Mouse (Mus musculus) kidney, embryonic 14.5 days (tissue): ENCODE results near the gene Rsph4a. TPM values are rescaled to one million over a fixed set of nuclear protein-coding genes. Genes with fewer than 3 reads are reported as not detected.

ENCODE experiments used
- ATAC-seq: fragments of 200-750 bp; cut with Nextera tagmentation; 2 replicates; pipeline ENCODE4 v1.8.0; 2017; ENCODE audit warnings: moderate number of reproducible peaks, mild to moderate bottlenecking, moderate TSS enrichment, moderate library complexity; ENCODE audit not compliant: low FRiP score, low TSS enrichment
- H3K27ac ChIP-seq: fragments of 300-500 bp; sonication (generic); 2 replicates; pipeline ENCODE4 v1.5.1; 2014; ENCODE audit warnings: low read depth, mild to moderate bottlenecking, low read length, moderate library complexity, mixed read lengths
- H3K27me3 ChIP-seq: fragments of 300-500 bp; sonication (generic); 2 replicates; pipeline ENCODE4 v1.6.1; 2014; ENCODE audit warnings: mild to moderate bottlenecking, low read length; ENCODE audit not compliant: control insufficient read depth, insufficient read depth
- H3K36me3 ChIP-seq: fragments of 300-500 bp; sonication (generic); 2 replicates; pipeline ENCODE4 v1.6.1; 2014; ENCODE audit warnings: low read length, mixed read lengths; ENCODE audit not compliant: control insufficient read depth, insufficient read depth
- H3K4me1 ChIP-seq: fragments of 300-500 bp; sonication (generic); 2 replicates; pipeline ENCODE4 v1.6.1; 2014; ENCODE audit warnings: low read length, mixed read lengths; ENCODE audit not compliant: control insufficient read depth, insufficient read depth
- H3K4me2 ChIP-seq: fragments of 300-500 bp; sonication (generic); replicated peaks from 2 replicates; pipeline ENCODE4 v1.6.1; 2014; ENCODE audit warnings: low read depth, mild to moderate bottlenecking, low read length
- H3K4me3 ChIP-seq: fragments of 300-500 bp; sonication (generic); 2 replicates; pipeline ENCODE4 v1.5.1; 2014; ENCODE audit warnings: mild to moderate bottlenecking, low read length
- H3K9ac ChIP-seq: fragments of 300-500 bp; sonication (generic); 2 replicates; pipeline ENCODE4 v1.6.1; 2014; ENCODE audit warnings: low read depth, mild to moderate bottlenecking, low read length, moderate library complexity
- H3K9me3 ChIP-seq: fragments of 300-500 bp; sonication (generic); 2 replicates; pipeline ENCODE4 v1.6.1; 2016; ENCODE audit warnings: low read length; ENCODE audit not compliant: control insufficient read depth
- WGBS: fragments of 180-500 bp; shearing (Covaris S2); extraction: QIAGEN DNeasy Blood & Tissue Kit; methylation state at CpG from one replicate; pipeline ENCODE4 v1.1.7; 2014; 5-methylcytosine and 5-hydroxymethylcytosine counted together
- polyA plus RNA-seq: library from polyadenylated mRNA; unstranded; fragments of >200 nt; fragmentation: Nextera tagmentation; extraction: Ambion mirVana; gene quantifications from 2 replicates; pipeline ENCODE4 v1.2.1, GENCODE M21; 2014

Gene Rsph4a
- polyA plus RNA-seq, 1 experiment from 2014 or later = not detected

DNA sequence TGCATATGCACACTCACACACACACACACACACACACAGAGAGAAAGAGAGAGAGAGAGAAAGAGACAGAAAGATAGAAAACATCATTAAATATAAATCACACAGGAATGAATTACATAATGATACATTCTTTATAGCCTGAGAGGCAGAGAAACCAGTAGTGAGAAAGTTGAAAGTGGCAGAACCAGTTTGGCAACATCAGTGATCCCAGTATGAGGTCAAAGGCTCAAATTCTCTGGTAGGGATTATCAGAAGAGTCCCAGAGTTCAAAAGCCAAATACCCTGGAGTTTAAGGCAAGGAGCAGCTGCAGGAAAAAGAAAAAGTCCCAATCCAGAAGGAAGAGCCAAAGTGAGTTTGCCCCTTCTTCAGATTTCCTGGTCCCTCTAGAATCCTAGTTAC lies 35.8 kb downstream of the Rsph4a start:
- Histone ChIP-seq H3K36me3 (peaks cover 61% of the 10 kb centered on the region), H3K27me3 (no peaks in the 10 kb centered on the region), H3K27ac (no peak overlapping the region), H3K9me3 (no peaks in the 10 kb centered on the region), H3K4me1 (no peaks in the 10 kb centered on the region), H3K4me2 (no peak overlapping the region), H3K4me3 (no peak overlapping the region), H3K9ac (no peak overlapping the region)
- no peak for ATAC-seq

- H3K4me1 ChIP-seq = 0 out of 2 replicates have a peak, but pooled peaks cover 5% of the 10 kb centered on the region
- H3K9me3 ChIP-seq = no peaks in the 10 kb centered on the region
- peaks cover 54% of the 10 kb centered on the region for H3K36me3 ChIP-seq
- H3K27me3 ChIP-seq = no peaks in the 10 kb centered on the region
- no peak overlapping the region for H3K4me3 ChIP-seq
- no peak for ATAC-seq
- H3K9ac ChIP-seq = no peak overlapping the region
- whole genome bisulfite sequencing = 80% methylated on average over 3 of the region's 3 CpGs
- H3K27ac ChIP-seq = no peak overlapping the region
- H3K4me2 ChIP-seq = no peak overlapping the region
These were observed 40.5 kb downstream of the Rsph4a start for GRCm38 (mm10) chr10:33945390-33945789.

DNA sequence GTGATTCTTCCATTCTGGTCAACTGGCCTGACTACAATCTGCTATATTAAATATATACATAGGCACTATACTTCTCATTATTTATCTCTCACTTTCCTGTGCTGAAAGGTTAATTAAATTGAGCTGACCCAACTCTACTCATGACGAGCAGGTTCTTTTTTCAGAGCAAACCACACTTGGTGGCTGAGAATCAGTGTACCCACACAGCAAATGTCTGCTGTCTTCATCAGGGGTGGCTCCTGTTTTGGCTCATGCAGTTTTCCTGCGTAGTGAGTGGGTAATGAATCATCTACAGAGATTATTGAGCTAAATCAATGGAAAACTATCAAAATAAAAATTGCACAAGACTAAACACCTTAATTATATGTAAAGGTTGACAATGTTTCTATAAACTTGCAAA lies 41.4 kb downstream of the Rsph4a start:
- Histone ChIP-seq H3K9me3 (no peaks in the 10 kb centered on the region), H3K4me2 (no peak overlapping the region), H3K27me3 (no peaks in the 10 kb centered on the region), H3K4me1 (0 out of 2 replicates have a peak, but pooled peaks cover 5% of the 10 kb centered on the region), H3K36me3 (peaks cover 47% of the 10 kb centered on the region), H3K4me3 (no peak overlapping the region), H3K27ac (no peak overlapping the region), H3K9ac (no peak overlapping the region)
- ATAC-seq = no peak
- WGBS = 81% methylated on average over 2 of the region's 2 CpGs

DNA sequence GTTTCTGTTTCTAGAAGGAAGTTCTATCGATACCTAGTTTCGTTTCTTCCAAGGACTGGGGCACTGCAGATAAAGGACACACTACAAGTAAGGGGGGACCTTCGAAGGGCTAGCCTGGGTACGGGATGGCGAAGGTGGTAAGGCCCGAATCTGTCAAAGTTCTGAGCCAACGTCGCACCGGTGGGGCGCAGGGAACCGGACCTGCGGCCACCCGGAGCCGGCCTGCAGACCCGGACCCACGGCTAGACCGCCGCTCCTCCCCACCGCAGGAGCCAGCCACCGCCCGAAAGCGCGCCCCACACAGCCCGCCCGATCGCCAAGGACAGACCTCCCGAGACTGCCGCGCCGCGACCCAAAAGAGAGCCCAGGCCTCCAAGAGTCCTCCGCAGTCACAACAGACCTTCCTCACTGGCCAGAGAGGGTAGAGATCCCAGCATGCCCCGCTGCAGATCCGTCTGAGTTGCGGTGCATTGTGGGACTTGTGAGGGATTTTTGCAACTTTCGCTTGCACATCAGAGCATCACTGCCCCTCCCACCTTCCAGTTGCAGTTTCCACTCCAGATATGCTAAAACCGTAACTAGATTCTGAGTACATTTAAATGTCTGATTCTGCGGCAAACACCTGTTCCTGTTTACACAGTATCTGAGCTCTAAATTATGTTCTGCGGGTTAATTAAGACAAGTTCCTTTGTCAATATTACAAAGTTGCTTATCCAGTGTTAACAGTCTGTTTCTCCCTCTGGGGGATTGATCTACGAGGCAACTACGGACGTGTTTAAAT lies 46.1 kb downstream of the Rsph4a start, which contains the start of gene Zup1:
TSS of gene Zup1 (minus strand) at position 467 of the 781 bp plus-strand sequence.
- H3K4me2 ChIP-seq = peak within 1 kb of the TSS; percentile 52

GRCm38 (mm10) chr10:33952509-33952908 lies 47.6 kb downstream of the Rsph4a start:
- Histone ChIP-seq H3K9me3 (no peaks in the 10 kb centered on the region), H3K4me3 (no peak overlapping the region), H3K9ac (no peak overlapping the region), H3K27me3 (no peaks in the 10 kb centered on the region), H3K36me3 (peaks cover 13% of the 10 kb centered on the region; the same call in 1 of the 2 replicates), H3K27ac (no peak overlapping the region), H3K4me2 (no peak overlapping the region), H3K4me1 (0 out of 2 replicates have a peak, but pooled peaks cover 5% of the 10 kb centered on the region)
- no peak for ATAC-seq
- WGBS = 62% methylated on average over 3 of the region's 3 CpGs

More for the DNA sequence above, 46.1 kb downstream of the Rsph4a start, which contains the start of gene Zup1:
- peak; percentile 99 for ATAC-seq
- H3K27ac ChIP-seq = peak within 1 kb of the TSS; percentile 33; the same call in 1 of the 2 replicates
- 3% methylated on average over 42 of the region's 42 CpGs for WGBS
- H3K9me3 ChIP-seq = no peaks in the 10 kb centered on the region
- H3K4me3 ChIP-seq = peak within 1 kb of the TSS; percentile 55
- H3K9ac ChIP-seq = peak within 1 kb of the TSS; percentile 70
- no peaks in the 10 kb centered on the region for H3K27me3 ChIP-seq
- 0 out of 2 replicates have a peak, but pooled peaks cover 5% of the 10 kb centered on the region for H3K4me1 ChIP-seq
- H3K36me3 ChIP-seq = peaks cover 16% of the 10 kb centered on the region; the same call in 1 of the 2 replicates

Other genes with a start within 250 kb of the Rsph4a start
- not detected in 2 replicates for gene Sult3a2, start 118.4 kb upstream of the Rsph4a start, polyA plus RNA-seq
- gene Sult3a1, start 47.4 kb upstream of the Rsph4a start, polyA plus RNA-seq = not detected in 2 replicates
- gene Zup1, start 46.2 kb downstream of the Rsph4a start, polyA plus RNA-seq = 23.2 and 24.8 TPM in 2 replicates
- 145 and 185 TPM in 2 replicates for gene Rwdd1, start 114.5 kb downstream of the Rsph4a start, polyA plus RNA-seq
- gene Trappc3l, start 132.5 kb downstream of the Rsph4a start, polyA plus RNA-seq = not detected in 2 replicates
- gene Calhm4, start 139.2 kb downstream of the Rsph4a start, polyA plus RNA-seq = not detected in 2 replicates
- gene Calhm5, start 191.4 kb downstream of the Rsph4a start, polyA plus RNA-seq = 0.19 and 0.30 TPM in 2 replicates
- gene Calhm6, start 222.9 kb downstream of the Rsph4a start, polyA plus RNA-seq = 0.89 and 1.7 TPM in 2 replicates